Mouse (Mus musculus): Measurements from ENCODE around the gene Lhb. TPM values are rescaled to one million over a fixed set of nuclear protein-coding genes. Genes with fewer than 3 reads are reported as not detected.

Gene Lhb
- polyA plus RNA-seq (2017; shearing (Covaris generic)), result not detected

DNA sequence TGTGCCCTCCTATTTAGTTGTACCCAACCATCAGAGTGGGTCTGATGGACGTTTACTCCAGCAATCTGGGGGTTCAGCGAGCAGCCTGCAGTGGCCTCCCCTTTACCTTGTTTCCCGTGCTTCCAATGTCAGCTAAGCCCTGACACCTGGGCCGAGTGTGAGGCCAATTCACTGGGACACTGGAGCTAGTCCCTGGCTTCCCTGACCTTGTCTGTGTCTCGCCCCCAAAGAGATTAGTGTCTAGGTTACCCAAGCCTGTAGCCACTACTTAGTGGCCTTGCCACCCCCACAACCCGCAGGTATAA is at the start of gene Lhb:
TSS of gene Lhb (plus strand) at position 206 of the 305 bp plus-strand sequence.

DNA sequence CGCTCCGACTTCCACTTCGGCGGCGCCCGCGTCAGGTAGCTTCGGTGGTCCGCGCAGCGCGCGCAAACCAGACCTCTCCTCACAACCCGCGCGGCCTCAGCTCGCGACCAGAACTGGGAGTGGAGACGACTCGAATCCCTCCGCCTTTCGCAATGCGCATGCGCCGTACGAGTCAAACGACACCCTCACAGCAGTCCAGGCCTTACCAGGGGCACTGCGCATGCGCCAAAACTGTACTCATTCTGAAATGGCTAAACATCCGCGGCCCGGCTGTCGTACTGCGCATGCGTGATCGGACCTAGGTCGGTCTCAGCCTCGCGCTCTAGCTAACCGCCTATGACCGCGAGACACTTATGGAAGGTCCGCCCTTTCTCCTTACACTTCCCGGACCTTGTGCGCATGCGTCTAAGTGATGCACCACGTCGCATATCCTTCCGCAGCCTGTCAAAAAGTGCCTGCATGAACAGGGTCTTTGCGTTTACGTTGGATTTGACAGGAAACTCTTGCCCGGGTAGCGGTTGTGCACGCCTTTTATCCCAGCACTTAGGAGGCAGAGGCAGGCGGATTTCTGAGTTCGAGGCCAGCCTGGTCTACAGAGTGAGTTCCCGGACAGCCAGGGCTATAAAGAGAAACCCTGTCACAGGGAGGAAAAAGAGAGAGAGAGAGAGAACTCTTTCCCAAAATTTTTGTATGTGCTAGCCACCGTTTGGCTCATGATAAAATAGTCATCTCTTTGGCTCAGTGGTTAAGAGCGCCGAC is 24.9 kb upstream of the Lhb start, which contains the start of gene Snrnp70:
TSS of gene Snrnp70 (minus strand) at position 165 of the 759 bp plus-strand sequence.

DNA sequence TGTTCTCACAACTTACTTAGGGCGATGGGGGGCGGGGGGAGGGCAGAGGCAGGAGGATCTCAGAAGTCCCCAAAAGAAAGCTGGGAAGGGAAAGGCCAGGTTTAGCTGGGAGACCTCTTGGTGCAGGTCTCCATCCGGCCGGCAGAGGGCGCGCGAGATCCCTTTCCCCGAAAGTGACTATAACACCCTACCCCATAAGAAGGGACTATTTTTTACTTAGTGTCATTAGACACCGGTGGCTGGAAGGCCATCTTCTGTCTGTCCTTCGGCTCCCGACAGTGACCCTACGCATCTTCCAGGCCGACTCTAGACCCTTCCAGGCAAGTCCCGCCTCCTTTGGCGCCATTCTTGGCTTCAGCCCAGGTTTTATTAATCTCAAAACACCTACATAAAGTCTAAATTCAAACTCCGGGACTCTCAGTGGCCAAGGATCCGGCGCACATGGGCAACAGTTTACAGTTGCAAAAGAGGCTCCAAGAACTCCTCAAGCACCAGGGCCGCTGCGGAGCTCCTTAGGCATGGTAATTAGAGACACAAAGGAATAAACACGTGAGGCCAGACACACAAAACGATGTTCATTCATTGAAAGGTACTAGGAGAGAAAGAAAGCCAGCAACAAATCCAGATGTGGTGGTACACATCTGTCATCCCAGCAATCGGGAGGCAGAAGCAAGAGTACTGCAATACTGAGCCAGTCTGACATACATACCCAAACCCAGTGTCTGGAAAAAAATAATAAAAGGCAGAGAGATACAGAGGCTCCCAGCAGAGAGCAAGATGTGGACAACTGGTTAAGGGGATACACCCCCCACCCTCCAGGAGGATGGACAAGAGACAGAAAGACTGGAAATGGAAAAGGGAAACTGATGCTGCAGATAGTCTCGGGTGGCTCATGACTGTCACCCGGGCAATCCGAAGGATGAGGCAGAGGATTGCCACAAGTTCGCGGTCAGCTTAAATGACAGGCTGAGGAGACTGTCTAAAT is 15.2 kb upstream of the Lhb start, which contains the start of gene Kcna7:
TSS of gene Kcna7 (plus strand) at position 563 of the 985 bp plus-strand sequence.

GRCm38 (mm10) chr7:45413113-45413863 is 7.3 kb upstream of the Lhb start, which contains the start of gene Ntf5:
Ntf5 (plus strand) TSS chr7:45413695.

GRCm38 (mm10) chr7:45434203-45435015 is 13.8 kb downstream of the Lhb start, which contains the start of gene Gys1:
Gys1 (plus strand) TSS chr7:45434844.

GRCm38 (mm10) chr7:45437521-45438276 is 17.1 kb downstream of the Lhb start, which contains the start of gene Ruvbl2:
Ruvbl2 (minus strand) TSS chr7:45438096.

DNA sequence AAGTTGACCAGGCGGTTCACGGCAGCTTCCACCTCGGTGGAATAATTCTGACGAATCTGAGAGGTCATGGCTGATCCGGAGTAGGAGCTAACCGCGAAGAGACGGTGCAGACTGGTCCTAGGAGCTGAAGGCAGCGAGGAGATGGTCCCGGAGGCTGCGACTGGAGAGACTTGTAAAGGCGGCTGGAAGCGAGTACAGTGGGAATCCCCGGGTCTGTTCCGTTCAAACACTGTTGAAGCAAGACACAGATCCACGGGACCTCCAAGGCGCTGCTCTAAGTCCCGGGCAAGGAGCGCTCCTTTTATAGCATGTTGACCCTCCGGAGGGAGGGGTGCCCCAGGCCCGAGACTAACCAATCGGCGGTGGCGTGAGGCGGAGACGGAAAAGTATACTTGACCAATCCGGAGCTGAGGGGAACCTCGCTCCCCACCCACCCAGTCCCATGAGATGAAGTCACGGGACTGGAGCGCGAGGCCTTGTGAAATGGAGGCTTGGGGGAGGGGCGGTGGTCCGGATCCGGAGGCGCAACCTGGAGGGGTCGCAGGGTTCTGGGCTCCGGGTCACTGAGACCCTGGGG is 39.0 kb downstream of the Lhb start, which contains the start of gene Ftl1:
TSS of gene Ftl1 (minus strand) at position 321 of the 577 bp plus-strand sequence.

GRCm38 (mm10) chr7:45466283-45467089 is 45.9 kb downstream of the Lhb start, which contains the start of gene Bax:
Bax (minus strand) TSS chr7:45466898.

Other genes with a start within 250 kb of the Lhb start
- gene Gfy, start 241.3 kb upstream of the Lhb start, polyA plus RNA-seq (2017; shearing (Covaris generic)), result not detected
- gene Pth2, start 239.8 kb upstream of the Lhb start, polyA plus RNA-seq (2017; shearing (Covaris generic)), result not detected
- 0.32 TPM for gene Ccdc155, start 215.9 kb upstream of the Lhb start, polyA plus RNA-seq (2017; shearing (Covaris generic))
- gene Dkkl1, start 208.7 kb upstream of the Lhb start, polyA plus RNA-seq (2017; shearing (Covaris generic)), result 16.0 TPM
- 2.9 TPM for gene Tead2, start 205.1 kb upstream of the Lhb start, polyA plus RNA-seq (2017; shearing (Covaris generic))
- 598 TPM for gene Cd37, start 181.7 kb upstream of the Lhb start, polyA plus RNA-seq (2017; shearing (Covaris generic))
- gene Slc6a16, start 179.7 kb upstream of the Lhb start, polyA plus RNA-seq (2017; shearing (Covaris generic)), result not detected
- not detected for gene Slc6a21, start 143.3 kb upstream of the Lhb start, polyA plus RNA-seq (2017; shearing (Covaris generic))
- 16.3 TPM for gene Trpm4, start 87.0 kb upstream of the Lhb start, polyA plus RNA-seq (2017; shearing (Covaris generic))
- gene Hrc, start 85.5 kb upstream of the Lhb start, polyA plus RNA-seq (2017; shearing (Covaris generic)), result not detected
- gene Ppfia3, start 53.8 kb upstream of the Lhb start, polyA plus RNA-seq (2017; shearing (Covaris generic)), result not detected
- not detected for gene Lin7b, start 50.2 kb upstream of the Lhb start, polyA plus RNA-seq (2017; shearing (Covaris generic))
- gene Snrnp70, start 25.1 kb upstream of the Lhb start, polyA plus RNA-seq (2017; shearing (Covaris generic)), result 241 TPM
- not detected for gene Kcna7, start 15.2 kb upstream of the Lhb start, polyA plus RNA-seq (2017; shearing (Covaris generic))
- gene Ntf5, start 7.1 kb upstream of the Lhb start, polyA plus RNA-seq (2017; shearing (Covaris generic)), result 0.41 TPM
- gene Gys1, start 14.0 kb downstream of the Lhb start, polyA plus RNA-seq (2017; shearing (Covaris generic)), result 16.5 TPM
- 77.4 TPM for gene Ruvbl2, start 17.3 kb downstream of the Lhb start, polyA plus RNA-seq (2017; shearing (Covaris generic))
- 2,511 TPM for gene Ftl1, start 39.1 kb downstream of the Lhb start, polyA plus RNA-seq (2017; shearing (Covaris generic))
- gene Bax, start 46.1 kb downstream of the Lhb start, polyA plus RNA-seq (2017; shearing (Covaris generic)), result 228 TPM
- gene Tulp2, start 61.1 kb downstream of the Lhb start, polyA plus RNA-seq (2017; shearing (Covaris generic)), result 1.4 TPM
- 0.68 TPM for gene Gm45808, start 66.0 kb downstream of the Lhb start, polyA plus RNA-seq (2017; shearing (Covaris generic))
- 0.88 TPM for gene Dhdh, start 68.0 kb downstream of the Lhb start, polyA plus RNA-seq (2017; shearing (Covaris generic))
- gene Nucb1, start 89.6 kb downstream of the Lhb start, polyA plus RNA-seq (2017; shearing (Covaris generic)), result 262 TPM
- gene Ppp1r15a, start 105.4 kb downstream of the Lhb start, polyA plus RNA-seq (2017; shearing (Covaris generic)), result 74.3 TPM
- gene Plekha4, start 105.5 kb downstream of the Lhb start, polyA plus RNA-seq (2017; shearing (Covaris generic)), result 1.0 TPM
- 1.2 TPM for gene Hsd17b14, start 134.1 kb downstream of the Lhb start, polyA plus RNA-seq (2017; shearing (Covaris generic))
- gene Bcat2, start 149.3 kb downstream of the Lhb start, polyA plus RNA-seq (2017; shearing (Covaris generic)), result 84.3 TPM
- not detected for gene Fgf21, start 194.7 kb downstream of the Lhb start, polyA plus RNA-seq (2017; shearing (Covaris generic))
- gene Fut1, start 196.5 kb downstream of the Lhb start, polyA plus RNA-seq (2017; shearing (Covaris generic)), result not detected
- gene Izumo1, start 201.0 kb downstream of the Lhb start, polyA plus RNA-seq (2017; shearing (Covaris generic)), result not detected
- gene Rasip1, start 206.7 kb downstream of the Lhb start, polyA plus RNA-seq (2017; shearing (Covaris generic)), result 0.51 TPM
- 1.3 TPM for gene Mamstr, start 219.2 kb downstream of the Lhb start, polyA plus RNA-seq (2017; shearing (Covaris generic))
- gene Fut2, start 245.6 kb downstream of the Lhb start, polyA plus RNA-seq (2017; shearing (Covaris generic)), result 0.25 TPM

All from CD4-positive, CD25-positive, alpha-beta regulatory T cell, adult 9 weeks (primary cell).